Mouse (Mus musculus) natural killer cell, adult 2 months (primary cell): ENCODE data around the gene Clns1a.

Source experiments
- DNase-seq, 2 experiments: peaks; one replicate each; pipeline ENCODE4 v3.0.0; 2022; ENCODE audit warnings: low spot score in 2 of 2

The Clns1a gene

DNA sequence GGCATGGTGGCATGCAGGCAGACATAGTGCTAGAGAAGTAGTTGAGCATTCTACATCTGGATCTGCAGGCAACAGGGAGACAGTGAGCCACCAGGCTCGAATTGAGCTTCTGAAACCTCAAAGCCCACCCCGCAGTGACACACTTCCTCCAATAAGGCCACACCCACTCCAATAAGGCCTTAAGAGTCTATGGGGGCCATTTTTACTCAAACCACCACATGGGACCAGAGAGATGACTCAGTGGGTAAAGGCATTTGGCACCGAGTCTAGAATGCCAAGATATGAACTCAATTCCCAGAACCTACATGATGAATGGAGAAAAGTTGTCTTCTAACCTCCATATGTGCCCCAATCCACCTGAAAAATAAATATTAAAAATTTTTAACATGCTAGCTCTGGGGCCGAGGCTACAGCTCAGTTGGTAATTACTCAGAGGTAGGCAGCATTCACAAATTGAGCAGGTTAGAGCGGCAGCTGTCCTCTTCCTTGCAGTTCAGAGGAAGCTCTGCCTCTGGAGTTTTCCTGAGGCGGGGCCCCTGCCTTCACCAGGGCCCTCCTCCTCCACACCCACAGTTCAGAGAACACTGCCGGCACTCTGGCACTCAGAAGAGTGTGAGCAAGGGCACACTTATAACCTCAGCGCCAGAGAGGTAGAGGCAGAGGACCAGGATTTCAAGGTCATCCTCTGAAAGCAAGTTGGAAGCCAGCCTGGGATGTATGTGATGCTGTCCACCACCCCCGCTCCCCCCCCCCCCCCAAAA lies 70.2 kb downstream of the Clns1a start:
- no peak for DNase-seq

DNA sequence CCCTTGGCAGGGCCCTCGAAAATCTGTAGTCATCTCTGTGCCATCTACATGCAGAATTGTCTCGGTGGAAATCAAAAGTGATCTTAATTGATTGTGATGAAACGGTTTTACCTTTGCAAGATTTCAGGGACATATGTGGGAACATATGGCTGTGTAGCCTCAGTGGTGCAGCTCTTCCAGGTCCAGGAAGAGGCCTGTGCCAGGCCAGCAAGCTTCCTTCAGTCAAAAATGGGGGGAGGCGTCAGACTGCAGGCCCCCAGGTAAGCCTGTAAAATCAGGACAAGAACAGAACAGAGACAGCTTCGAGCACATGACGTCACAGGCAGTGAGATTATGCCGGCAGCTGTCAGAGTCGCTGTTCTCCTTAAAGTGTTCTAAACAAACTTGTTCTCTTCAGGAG lies 71.4 kb downstream of the Clns1a start:
- no peak for DNase-seq

DNA sequence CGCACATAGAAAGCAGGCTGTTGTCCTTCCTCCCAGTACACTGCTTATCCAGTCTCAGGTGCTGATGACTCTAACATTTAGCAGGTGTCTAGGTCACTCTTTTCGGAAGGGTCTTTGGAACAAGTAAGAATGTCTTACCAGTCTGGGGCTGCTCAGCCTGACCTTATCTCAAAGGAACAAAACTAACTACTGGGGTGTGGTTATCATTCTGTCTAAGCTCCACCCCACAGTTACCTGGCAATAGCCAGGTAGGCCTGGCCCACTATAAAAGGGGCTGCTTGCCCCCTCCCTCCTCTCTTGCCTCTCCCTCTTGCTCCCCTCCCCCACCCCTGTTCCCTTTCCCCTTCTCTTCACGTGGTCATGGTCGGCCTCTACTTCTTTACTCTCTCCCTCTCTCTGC lies 72.6 kb downstream of the Clns1a start:
- DNase-seq = no peak
